Mouse (Mus musculus) CH12.LX (cell line): Measurements from ENCODE around the gene Tshz2. TPM values are rescaled to one million over a fixed set of nuclear protein-coding genes. Genes with fewer than 3 reads are reported as not detected.

ENCODE experiments used
- DNase-seq: peaks from one replicate; pipeline ENCODE4 v3.0.0-alpha.2; 2013; ENCODE audit errors: extremely low read depth
- H3K27ac ChIP-seq: 2 replicates; pipeline ENCODE4 v1.5.1; 2012; ENCODE audit warnings: low read depth, mild to moderate bottlenecking, control low read depth, moderate library complexity; ENCODE audit not compliant: insufficient read depth
- H3K27me3 ChIP-seq: replicated peaks from 2 replicates; pipeline ENCODE3; 2012; ENCODE audit warnings: inconsistent platforms
- H3K36me3 ChIP-seq, 2 experiments: replicated peaks in 1 of 2; 2 replicates each; pipeline versions ENCODE3 to v1.6.1; 2012; ENCODE audit warnings: inconsistent platforms in 1 of 2, low read length in 1 of 2, mild to moderate bottlenecking in 1 of 2, mixed read lengths in 1 of 2, moderate library complexity in 1 of 2; ENCODE audit not compliant: control insufficient read depth in 1 of 2, insufficient read depth in 1 of 2
- H3K4me1 ChIP-seq, 2 experiments: 2 replicates each; pipeline ENCODE4 v1.6.1; 2012; ENCODE audit warnings: inconsistent platforms in 1 of 2, moderate library complexity in 1 of 2; ENCODE audit not compliant: insufficient read depth in 2 of 2, control insufficient read depth in 1 of 2
- H3K4me2 ChIP-seq: 2 replicates; pipeline ENCODE4 v1.6.1; 2012; ENCODE audit warnings: low read depth, mild to moderate bottlenecking, control low read depth; ENCODE audit not compliant: poor library complexity, insufficient read depth, severe bottlenecking
- H3K4me3 ChIP-seq, 3 experiments: fragments of 150-350 bp in 1 of 3; sonication (generic) in 1 of 3; replicated peaks in 1 of 3; 2 replicates each; pipeline versions ENCODE3 to v1.5.1; 2011 to 2012; ENCODE audit warnings: low read depth in 2 of 3, low read length in 2 of 3, mild to moderate bottlenecking in 2 of 3, moderate library complexity in 2 of 3, control low read depth in 1 of 3, improper control_type of control experiment in 1 of 3, inconsistent platforms in 1 of 3, mixed read lengths in 1 of 3; ENCODE audit not compliant: poor library complexity in 1 of 3
- H3K79me2 ChIP-seq: replicated peaks from 2 replicates; pipeline ENCODE4 v1.6.1; 2012; ENCODE audit warnings: mild to moderate bottlenecking, moderate library complexity; ENCODE audit not compliant: control insufficient read depth, poor library complexity, insufficient read depth, severe bottlenecking; ENCODE audit errors: extremely low read depth
- H3K9ac ChIP-seq: 2 replicates; pipeline ENCODE4 v1.6.1; 2012; ENCODE audit warnings: low read depth, mild to moderate bottlenecking, control low read depth, moderate library complexity; ENCODE audit not compliant: insufficient read depth
- H3K9me3 ChIP-seq: replicated peaks from 2 replicates; pipeline ENCODE3; 2012; ENCODE audit warnings: low read length, inconsistent platforms, mixed read lengths
- BHLHE40 ChIP-seq: IDR thresholded peaks from 2 replicates; pipeline ENCODE4 v1.6.1; 2011; ENCODE audit warnings: mild to moderate bottlenecking, low read depth, low read length, improper control_type of control experiment
- CHD2 ChIP-seq: IDR thresholded peaks from 2 replicates; pipeline ENCODE4 v1.6.1; 2011; ENCODE audit warnings: low read length, improper control_type of control experiment
- ELF1 ChIP-seq: IDR thresholded peaks from 2 replicates; pipeline ENCODE4 v1.6.1; 2014; ENCODE audit warnings: low read depth, mild to moderate bottlenecking, inconsistent platforms, low read length, improper control_type of control experiment
- EP300 ChIP-seq: IDR thresholded peaks from 2 replicates; pipeline ENCODE4 v1.6.1; 2011; ENCODE audit warnings: low read length, improper control_type of control experiment
- GABPA ChIP-seq: IDR thresholded peaks from 2 replicates; pipeline ENCODE4 v1.6.1; 2012; ENCODE audit warnings: low read depth, low read length, improper control_type of control experiment, inconsistent platforms; ENCODE audit not compliant: insufficient replicate concordance
- HCFC1 ChIP-seq: IDR thresholded peaks from 2 replicates; pipeline ENCODE4 v1.6.1; 2012; ENCODE audit warnings: low read depth, mild to moderate bottlenecking, inconsistent platforms, low read length, improper control_type of control experiment
- JUN ChIP-seq: IDR thresholded peaks from 2 replicates; pipeline ENCODE4 v1.6.1; 2011; ENCODE audit warnings: low read depth, mild to moderate bottlenecking, low read length, improper control_type of control experiment, moderate library complexity; ENCODE audit not compliant: insufficient read depth
- KAT2A ChIP-seq: IDR thresholded peaks from 2 replicates; pipeline ENCODE4 v1.6.1; 2012; ENCODE audit warnings: low read length, improper control_type of control experiment, inconsistent platforms; ENCODE audit not compliant: insufficient replicate concordance
- MAFK ChIP-seq: IDR thresholded peaks from 2 replicates; pipeline ENCODE4 v1.6.1; 2011; ENCODE audit warnings: low read length, improper control_type of control experiment; ENCODE audit not compliant: insufficient replicate concordance
- MAX ChIP-seq: IDR thresholded peaks from 2 replicates; pipeline ENCODE4 v1.6.1; 2011; ENCODE audit warnings: low read length, improper control_type of control experiment
- MAZ ChIP-seq: IDR thresholded peaks from 2 replicates; pipeline ENCODE4 v1.6.1; 2012; ENCODE audit warnings: low read depth, mild to moderate bottlenecking, inconsistent platforms, low read length, improper control_type of control experiment, moderate library complexity
- MYC ChIP-seq: IDR thresholded peaks from 2 replicates; pipeline ENCODE4 v1.6.1; 2011; ENCODE audit warnings: low read depth, mild to moderate bottlenecking, improper control_type of control experiment, low read length
- NELFE ChIP-seq: IDR thresholded peaks from 2 replicates; pipeline ENCODE4 v1.6.1; 2011; ENCODE audit warnings: low read depth, low read length, improper control_type of control experiment
- NRF1 ChIP-seq: IDR thresholded peaks from 2 replicates; pipeline ENCODE4 v1.6.1; 2014; ENCODE audit warnings: low read depth, mild to moderate bottlenecking, inconsistent platforms, low read length, improper control_type of control experiment, moderate library complexity
- PAX5 ChIP-seq: IDR thresholded peaks from 2 replicates; pipeline ENCODE4 v1.6.1; 2012; ENCODE audit warnings: low read length, inconsistent platforms, mixed read lengths
- POLR2A ChIP-seq: IDR thresholded peaks from 2 replicates; pipeline ENCODE4 v1.6.1; 2011; ENCODE audit warnings: low read depth, mild to moderate bottlenecking, improper control_type of control experiment, low read length
- TBP ChIP-seq: conservative IDR thresholded peaks from 2 replicates; pipeline ENCODE4 v1.6.1; 2011; ENCODE audit warnings: low read depth, low read length, improper control_type of control experiment
- UBTF ChIP-seq: IDR thresholded peaks from 2 replicates; pipeline ENCODE4 v1.6.1; 2012; ENCODE audit warnings: low read depth, mild to moderate bottlenecking, inconsistent platforms, low read length, improper control_type of control experiment, moderate library complexity
- USF1 ChIP-seq: IDR thresholded peaks from 2 replicates; pipeline ENCODE4 v1.6.1; 2014; ENCODE audit warnings: low read depth, mild to moderate bottlenecking, inconsistent platforms, low read length, improper control_type of control experiment
- ZKSCAN1 ChIP-seq: IDR thresholded peaks from 2 replicates; pipeline ENCODE4 v1.6.1; 2012; ENCODE audit warnings: low read depth, inconsistent platforms, low read length, improper control_type of control experiment, borderline replicate concordance
- ZNF384 ChIP-seq: IDR thresholded peaks from 2 replicates; pipeline ENCODE4 v1.6.1; 2012; ENCODE audit warnings: low read depth, low read length, improper control_type of control experiment, inconsistent platforms
- dilution Hi-C: fragments of 300-500 bp; cut with MboI; formaldehyde crosslinking; loops from 2 replicates; pipeline ENCODE4 v1.14.3; 2020; ENCODE audit warnings: low sequenced_read_pairs; ENCODE audit not compliant: extremely low pct_unique_long_range_greater_than_20kb, extremely low pct_ligation_motif_present
- in situ Hi-C: fragments of 300-500 bp; cut with MboI; formaldehyde crosslinking; loops from 3 replicates; pipeline ENCODE4 v1.14.3; 2019; ENCODE audit warnings: low sequenced_read_pairs, low pct_ligation_motif_present, low pct_unique_long_range_greater_than_20kb, mixed read lengths
- polyA plus RNA-seq: library from polyadenylated mRNA; unstranded; fragments of >175 nt; gene quantifications from 2 replicates; pipeline ENCODE4 v1.2.1, GENCODE M21; 2012; ENCODE audit warnings: low read depth; ENCODE audit not compliant: insufficient read length
- total RNA-seq, 2 experiments: library from RNA; depleted of rRNA; stranded (reverse); fragments of 300-350 nt in 1 of 2; fragments of >200 nt in 1 of 2; gene quantifications; 2 replicates each; pipeline ENCODE4 v1.2.3; 2012 to 2014

Tshz2 gene
- total and polyA plus RNA-seq, 3 experiments: not detected

DNA sequence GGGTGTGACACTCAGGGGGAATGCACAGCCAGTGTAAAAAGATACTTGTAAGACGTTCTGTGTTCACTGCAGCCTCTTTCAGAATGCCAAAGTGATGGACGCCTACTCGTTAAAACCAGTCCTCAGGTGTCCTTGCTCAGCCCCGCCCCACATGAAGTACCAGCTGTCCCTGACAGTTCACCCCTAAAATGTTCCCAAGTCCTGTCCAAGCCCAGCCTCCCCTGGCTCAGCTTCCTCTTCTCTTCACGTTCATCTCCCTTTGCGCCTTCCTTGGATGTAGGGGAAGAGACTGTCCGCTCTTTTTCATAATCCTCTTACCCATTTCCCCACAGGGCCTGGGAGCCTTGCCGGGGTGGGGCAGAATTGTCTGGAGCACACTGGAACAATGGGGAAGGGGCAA lies 374.0 kb downstream of the Tshz2 start:
- TF ChIP-seq ZKSCAN1 (no peak), JUN (no peak), TBP (no peak), HCFC1 (no peak), MAX (no peak), NRF1 (no peak), EP300 (no peak), MAZ (no peak), PAX5 (no peak), MAFK (no peak), ELF1 (no peak), GABPA (no peak), USF1 (no peak), KAT2A (no peak), BHLHE40 (no peak), POLR2A (no peak), MYC (no peak), ZNF384 (no peak), UBTF (no peak), NELFE (no peak)
- TF ChIP-seq, all 38 proteins: peak for 0
- dilution Hi-C loops: no loop called here

GRCm38 (mm10) chr2:170007426-170007958 lies 374.7 kb downstream of the Tshz2 start:
- DNase-seq: no peak
- H3K27me3 ChIP-seq: no peaks in the 10 kb centered on the region
- peaks cover 81% of the 10 kb centered on the region for H3K9me3 ChIP-seq
- H3K4me1 ChIP-seq: no peaks in the 10 kb centered on the region
- no peak overlapping the region for H3K4me3 ChIP-seq
- no peak overlapping the region for H3K27ac ChIP-seq
- no peak overlapping the region for H3K4me2 ChIP-seq
- in situ Hi-C loops: no loop called here
- H3K36me3 ChIP-seq: no peaks in the 10 kb centered on the region
- no peak for TF ChIP-seq CHD2
- TF ChIP-seq, all 38 proteins: peak for 0
- dilution Hi-C loops: no loop called here
- Histone ChIP-seq H3K79me2 (no peaks in the 10 kb centered on the region), H3K9ac (no peak overlapping the region)

More for the DNA sequence above, 374.0 kb downstream of the Tshz2 start:
- H3K9ac ChIP-seq: no peak overlapping the region
- no peaks in the 10 kb centered on the region for H3K4me1 ChIP-seq
- H3K9me3 ChIP-seq: peaks cover 81% of the 10 kb centered on the region
- H3K27ac ChIP-seq: no peak overlapping the region
- no peak overlapping the region for H3K4me3 ChIP-seq
- H3K4me2 ChIP-seq: no peak overlapping the region
- in situ Hi-C loops: no loop called here
- no peaks in the 10 kb centered on the region for H3K27me3 ChIP-seq
- H3K36me3 ChIP-seq: no peaks in the 10 kb centered on the region
- no peak for DNase-seq
- no peaks in the 10 kb centered on the region for H3K79me2 ChIP-seq
